15 mouse cellular contexts compared by ENCODE assay signal in genomic region chr6:114712242-114713050, GRCm38 (mm10).
DNase-seq lines count a peak whose midpoint lies in the region; ATAC-seq and TF ChIP-seq lines count a peak whose summit lies in the region.
"Had no signal": no experiment of that assay in that cellular context is flagged by ENCODE, and none has a peak within 500 bp of the region (broad histone marks: within the 10 kb centered on the region; RNA-seq: fewer than 3 reads in every experiment).

No protein-coding gene starts in this region.

- H3K9ac ChIP-seq in forebrain, embryonic 12.5 days = no peak overlapping the region
- no peak overlapping the region for H3K9ac ChIP-seq in forebrain, postnatal 0 days
- H3K9ac ChIP-seq: heart, embryonic 15.5 days; liver, embryonic 14.5 days had no signal

- no peak overlapping the region for H3K4me2 ChIP-seq in forebrain, embryonic 12.5 days
- H3K4me2 ChIP-seq in forebrain, postnatal 0 days (ENCODE audit: low read depth) = no peak overlapping the region
- H3K4me2 ChIP-seq in myocyte (ENCODE audit: low read depth) = no peak overlapping the region
- H3K4me2 ChIP-seq: heart, embryonic 15.5 days had no signal

- 0 out of 2 replicates have a peak overlapping the region, but pooled peaks have one; percentile 1 for H3K27ac ChIP-seq in forebrain, embryonic 10.5 days
- no peak overlapping the region for H3K27ac ChIP-seq in forebrain, embryonic 12.5 days
- peak overlapping the region; percentile 78; the same call in 1 of the 2 replicates for H3K27ac ChIP-seq in layer of hippocampus, adult 2 months
- H3K27ac ChIP-seq in forebrain, postnatal 0 days (ENCODE audit: low read depth, low read length) = peak overlapping the region; percentile 15; the same call in 1 of the 2 replicates
- H3K27ac ChIP-seq: heart, embryonic 15.5 days; kidney, postnatal 0 days; liver, embryonic 14.5 days had no signal

- DNase-seq in forebrain, embryonic 10.5 days (ENCODE audit: extremely low spot score, low spot score) = no peak
- DNase-seq in layer of hippocampus, adult 2 months (ENCODE audit: low spot score in 2 of 2) = peak in 1 of 2 experiments; percentile 57
- DNase-seq in layer of hippocampus, postnatal 25 days (ENCODE audit: extremely low spot score in 1 of 2, low spot score in 1 of 2) = no peak
- DNase-seq in forebrain, postnatal 0 days = peak; percentile 78
- DNase-seq in testis, postnatal 14 days (ENCODE audit: low spot score) = no peak
- no peak for DNase-seq in spleen, adult 18-20 months
- DNase-seq: adrenal gland, postnatal 36 days; cerebellum, adult 18-20 months; embryo, embryonic 11 days; gastrocnemius, postnatal 25 days had no signal

- ATAC-seq in forebrain, embryonic 12.5 days (ENCODE audit: low FRiP score) = no peak
- peak; percentile 76 for ATAC-seq in forebrain, postnatal 0 days

- H3K9me3 ChIP-seq in forebrain, embryonic 10.5 days = no peaks in the 10 kb centered on the region
- no peaks in the 10 kb centered on the region for H3K9me3 ChIP-seq in forebrain, embryonic 12.5 days
- H3K9me3 ChIP-seq in forebrain, postnatal 0 days (ENCODE audit: low read length) = no peaks in the 10 kb centered on the region
- H3K9me3 ChIP-seq: heart, embryonic 15.5 days had no signal

- no peaks in the 10 kb centered on the region for H3K79me2 ChIP-seq in myocyte (ENCODE audit: control insufficient read depth, insufficient read depth)

- no peak overlapping the region for H3K4me3 ChIP-seq in forebrain, embryonic 10.5 days
- H3K4me3 ChIP-seq in forebrain, embryonic 12.5 days (replicated peaks) = no peak overlapping the region
- H3K4me3 ChIP-seq in layer of hippocampus, adult 2 months = no peak overlapping the region
- H3K4me3 ChIP-seq in forebrain, postnatal 0 days (ENCODE audit: low read depth, low read length) = no peak overlapping the region
- no peak overlapping the region for H3K4me3 ChIP-seq in myocyte
- H3K4me3 ChIP-seq: heart, embryonic 15.5 days had no signal

- TF ChIP-seq CTCF in layer of hippocampus, adult 2 months (conservative IDR thresholded peaks at IDR 0.05) = no peak
- TF ChIP-seq CTCF in forebrain, postnatal 0 days (IDR thresholded peaks at IDR 0.05; ENCODE audit: low read depth) = no peak

- no peak overlapping the region for H3ac ChIP-seq in myocyte (ENCODE audit: control insufficient read depth, insufficient read length)

- WGBS in forebrain, embryonic 10.5 days = 68% methylated on average over 4 of the region's 4 CpGs
- 74% methylated on average over 4 of the region's 4 CpGs for WGBS in forebrain, embryonic 12.5 days
- 54% methylated on average over 4 of the region's 4 CpGs for WGBS in forebrain, postnatal 0 days

- no peak for TF ChIP-seq POLR2A in myocyte (IDR thresholded peaks at IDR 0.05; ENCODE audit: insufficient read length, low read depth)

- no peaks in the 10 kb centered on the region; the same call in 1 of the 2 replicates for H3K27me3 ChIP-seq in forebrain, embryonic 10.5 days (ENCODE audit: poor library complexity, severe bottlenecking)
- no peaks in the 10 kb centered on the region for H3K27me3 ChIP-seq in forebrain, embryonic 12.5 days
- no peaks in the 10 kb centered on the region for H3K27me3 ChIP-seq in forebrain, postnatal 0 days (ENCODE audit: insufficient read depth, low read length)
- no peaks in the 10 kb centered on the region for H3K27me3 ChIP-seq in myocyte (ENCODE audit: control insufficient read depth, insufficient read depth, insufficient read length)
- H3K27me3 ChIP-seq: heart, embryonic 15.5 days had no signal

- H3K36me3 ChIP-seq in forebrain, embryonic 10.5 days (replicated peaks) = no peaks in the 10 kb centered on the region
- H3K36me3 ChIP-seq in forebrain, embryonic 12.5 days (replicated peaks) = no peaks in the 10 kb centered on the region
- peaks cover 6% of the 10 kb centered on the region; the same call in 1 of the 2 replicates for H3K36me3 ChIP-seq in forebrain, postnatal 0 days (ENCODE audit: insufficient read depth)
- H3K36me3 ChIP-seq in myocyte (ENCODE audit: control insufficient read depth, insufficient read depth) = no peaks in the 10 kb centered on the region
- H3K36me3 ChIP-seq: heart, embryonic 15.5 days had no signal

- peaks cover 38% of the 10 kb centered on the region for H3K4me1 ChIP-seq in forebrain, embryonic 10.5 days
- peaks cover 26% of the 10 kb centered on the region for H3K4me1 ChIP-seq in forebrain, embryonic 12.5 days
- peaks cover 14% of the 10 kb centered on the region for H3K4me1 ChIP-seq in forebrain, postnatal 0 days (ENCODE audit: insufficient read depth)

TF ChIP-seq in myocyte, 11 proteins besides CTCF, POLR2A, EP300 and RAD21:
- peak; percentile 45 for TF ChIP-seq USF1 (IDR thresholded peaks at IDR 0.05; ENCODE audit: low read depth)
- TF ChIP-seq SRF (IDR thresholded peaks at IDR 0.05; ENCODE audit: control insufficient read depth, insufficient read length, low read depth) = no peak
